ENCODE assay signal across 8 mouse cellular contexts in genomic region chr19:46522433-46523044, GRCm38 (mm10). TPM values are rescaled to one million over a fixed set of nuclear protein-coding genes. Genes with fewer than 3 reads are reported as not detected.
DNase-seq lines count a peak whose midpoint lies in the region; ATAC-seq and TF ChIP-seq lines count a peak whose summit lies in the region.
"Had no signal": no experiment of that assay in that cellular context is flagged by ENCODE, and none has a peak within 500 bp of the region (broad histone marks: within the 10 kb centered on the region; RNA-seq: fewer than 3 reads in every experiment).

No protein-coding gene starts in this region.

- H3K4me2 ChIP-seq in lung, embryonic 14.5 days: peak overlapping the region; percentile 23; the same call in 1 of the 2 replicates

- no peak for TF ChIP-seq POLR2A in small intestine, adult 2 months (IDR thresholded peaks at IDR 0.05; ENCODE audit: low read depth, low read length)

- peak; percentile 68 for DNase-seq in lung, embryonic 14.5 days
- no peak for DNase-seq in lung, postnatal 36 days
- peak; percentile 10 for DNase-seq in embryonic facial prominence, embryonic 10.5 days (ENCODE audit: low spot score)
- DNase-seq in frontal cortex, postnatal 36 days (ENCODE audit: low spot score in 2 of 2): no peak
- DNase-seq in layer of hippocampus, postnatal 36 days: no peak

- H3K9me3 ChIP-seq in lung, embryonic 14.5 days (ENCODE audit: low read depth, low read length): no peaks in the 10 kb centered on the region
- no peaks in the 10 kb centered on the region for H3K9me3 ChIP-seq in embryonic facial prominence, embryonic 10.5 days

- no peak overlapping the region for H3K4me3 ChIP-seq in lung, embryonic 14.5 days (ENCODE audit: low read depth, low read length)
- H3K4me3 ChIP-seq in embryonic facial prominence, embryonic 10.5 days: no peak overlapping the region
- no peak overlapping the region for H3K4me3 ChIP-seq in small intestine, adult 2 months (ENCODE audit: low read depth, low read length)
- H3K4me3 ChIP-seq: erythroblast, embryonic 14.5 days had no signal

- 21% methylated on average over 15 of the region's 15 CpGs for WGBS in lung, embryonic 14.5 days
- 47% methylated on average over 15 of the region's 15 CpGs for WGBS in embryonic facial prominence, embryonic 10.5 days
- WGBS in small intestine, adult 2 months: 41% methylated on average over 15 of the region's 15 CpGs

- ATAC-seq in lung, embryonic 14.5 days (ENCODE audit: insufficient read depth): no peak
- peak; percentile 39 for ATAC-seq in inflammation-experienced regulatory T-cells, adult 6 months

- peak overlapping the region; percentile 14; the same call in 1 of the 2 replicates for H3K27ac ChIP-seq in lung, embryonic 14.5 days (ENCODE audit: low read depth)
- H3K27ac ChIP-seq in embryonic facial prominence, embryonic 10.5 days (replicated peaks): peak overlapping the region; percentile 82; the same call in 1 of the 2 replicates
- peak overlapping the region; percentile 18; the same call in 1 of the 2 replicates for H3K27ac ChIP-seq in small intestine, adult 2 months (ENCODE audit: insufficient read depth, low read depth, low read length)

- peaks cover 36% of the 10 kb centered on the region for H3K4me1 ChIP-seq in lung, embryonic 14.5 days (ENCODE audit: insufficient read depth)
- H3K4me1 ChIP-seq in embryonic facial prominence, embryonic 10.5 days: peaks cover 94% of the 10 kb centered on the region
- peaks cover 48% of the 10 kb centered on the region for H3K4me1 ChIP-seq in small intestine, adult 2 months (ENCODE audit: control insufficient read depth, insufficient read depth, insufficient read length, low read length)

- no peak overlapping the region for H3K9ac ChIP-seq in lung, embryonic 14.5 days

- no peaks in the 10 kb centered on the region for H3K27me3 ChIP-seq in lung, embryonic 14.5 days (ENCODE audit: insufficient read depth, low read length)
- no peaks in the 10 kb centered on the region; the same call in 1 of the 2 replicates for H3K27me3 ChIP-seq in embryonic facial prominence, embryonic 10.5 days (replicated peaks; ENCODE audit: low read depth, poor library complexity, severe bottlenecking)
- no peaks in the 10 kb centered on the region for H3K27me3 ChIP-seq in small intestine, adult 2 months (ENCODE audit: control insufficient read depth, insufficient read depth, low read length)

- TF ChIP-seq CTCF in lung, embryonic 14.5 days (IDR thresholded peaks at IDR 0.05; ENCODE audit: low read depth): no peak
- TF ChIP-seq CTCF in small intestine, adult 2 months (IDR thresholded peaks at IDR 0.05; ENCODE audit: extremely low read depth, insufficient read length, insufficient replicate concordance, low read depth, low read length): no peak

- no peaks in the 10 kb centered on the region; the same call in 1 of the 2 replicates for H3K36me3 ChIP-seq in lung, embryonic 14.5 days (ENCODE audit: insufficient read depth)
- no peaks in the 10 kb centered on the region for H3K36me3 ChIP-seq in embryonic facial prominence, embryonic 10.5 days (replicated peaks)
- no peaks in the 10 kb centered on the region for H3K36me3 ChIP-seq in small intestine, adult 2 months (ENCODE audit: control insufficient read depth, insufficient read depth, low read length)

RNA-seq across cellular contexts. Expression of gene Trim8, which starts 21.0 kb away (rescaled TPM):
- 28.3 and 31.0 TPM in 2 replicates for polyA plus RNA-seq in lung, embryonic 14.5 days (2014; fragmentation: Nextera tagmentation; extraction: Ambion mirVana)
- 19.5 and 20.9 TPM in 2 replicates for polyA plus RNA-seq in embryonic facial prominence, embryonic 10.5 days (2016; fragmentation: Nextera tagmentation; extraction: Ambion mirVana)
- 10 to 100 TPM; 24.1 to 26.3 (median 25.9) TPM for polyA plus RNA-seq in inflammation-experienced regulatory T-cells, adult 6 months (2017; shearing (Covaris generic))
- 42.3 and 54.8 TPM in 2 replicates for polyA plus RNA-seq in small intestine, adult 2 months (2012; rRNA removed)
- 100 to 1,000 TPM; 105 TPM for total RNA-seq in layer of hippocampus, postnatal 36 days (2021)

RNA-seq across cellular contexts. Expression of gene Arl3, which starts 50.5 kb away (rescaled TPM):
- polyA plus RNA-seq in lung, embryonic 14.5 days (2014; fragmentation: Nextera tagmentation; extraction: Ambion mirVana): 78.6 and 85.4 TPM in 2 replicates
- polyA plus RNA-seq in embryonic facial prominence, embryonic 10.5 days (2016; fragmentation: Nextera tagmentation; extraction: Ambion mirVana): 196 and 200 TPM in 2 replicates
- polyA plus RNA-seq in inflammation-experienced regulatory T-cells, adult 6 months (2017; shearing (Covaris generic)): 10 to 100 TPM; 25.9 to 27.1 (median 26.8) TPM
- polyA plus RNA-seq in small intestine, adult 2 months (2012; rRNA removed): 1.3 and 2.1 TPM in 2 replicates
- 100 to 1,000 TPM; 123 to 126 TPM for total RNA-seq in layer of hippocampus, postnatal 36 days (2021)

RNA-seq across cellular contexts. Expression of gene Sfxn2, which starts 50.6 kb away (rescaled TPM):
- 22.2 and 24.9 TPM in 2 replicates for polyA plus RNA-seq in lung, embryonic 14.5 days (2014; fragmentation: Nextera tagmentation; extraction: Ambion mirVana)
- polyA plus RNA-seq in embryonic facial prominence, embryonic 10.5 days (2016; fragmentation: Nextera tagmentation; extraction: Ambion mirVana): 21.0 and 22.6 TPM in 2 replicates
- polyA plus RNA-seq in inflammation-experienced regulatory T-cells, adult 6 months (2017; shearing (Covaris generic)): 1 to 10 TPM; 3.8 to 9.2 (median 8.7) TPM
- 1.3 and 1.6 TPM in 2 replicates for polyA plus RNA-seq in small intestine, adult 2 months (2012; rRNA removed)
- total RNA-seq in layer of hippocampus, postnatal 36 days (2021): 1 to 10 TPM; 4.9 to 8.5 TPM

Comparison
In these comparisons a context has a peak if more than half of its experiments do, and no peak if none do; other contexts are left out.
1. DNase-seq: peak in lung, embryonic 14.5 days (single experiment) and embryonic facial prominence, embryonic 10.5 days (single experiment); none in lung, postnatal 36 days (single experiment), frontal cortex, postnatal 36 days (0 of 2) and layer of hippocampus, postnatal 36 days (0 of 2).
2. H3K27ac ChIP-seq: peak in every context shown above with its lines; median percentile 82 in embryonic facial prominence, embryonic 10.5 days; 18 in small intestine, adult 2 months; 14 in lung, embryonic 14.5 days.